Mouse (Mus musculus): ENCODE data around the gene Safb.

Safb gene

DNA sequence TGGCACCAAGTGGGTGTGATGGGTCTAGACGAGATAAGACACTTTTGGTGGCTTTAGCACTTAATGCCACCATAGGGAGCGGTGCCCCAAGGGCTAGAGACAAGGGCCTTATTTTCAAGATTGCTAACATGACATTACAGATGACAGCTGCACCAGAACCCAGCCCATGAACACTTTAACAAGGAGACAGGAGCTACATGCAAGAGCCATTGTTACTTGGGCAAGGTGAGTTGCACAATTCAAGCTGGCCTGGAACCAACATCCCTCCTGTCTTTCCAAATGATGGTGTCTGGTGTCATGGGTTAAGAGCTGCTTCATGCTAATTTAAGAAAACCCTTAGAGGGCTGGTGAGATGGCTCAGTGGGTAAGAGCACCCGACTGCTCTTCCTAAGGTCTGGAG lies 25.2 kb upstream of the Safb start:
- DNase-seq (ENCODE audit: low read depth in 2 of 2, low spot score in 2 of 2) = no peak

DNA sequence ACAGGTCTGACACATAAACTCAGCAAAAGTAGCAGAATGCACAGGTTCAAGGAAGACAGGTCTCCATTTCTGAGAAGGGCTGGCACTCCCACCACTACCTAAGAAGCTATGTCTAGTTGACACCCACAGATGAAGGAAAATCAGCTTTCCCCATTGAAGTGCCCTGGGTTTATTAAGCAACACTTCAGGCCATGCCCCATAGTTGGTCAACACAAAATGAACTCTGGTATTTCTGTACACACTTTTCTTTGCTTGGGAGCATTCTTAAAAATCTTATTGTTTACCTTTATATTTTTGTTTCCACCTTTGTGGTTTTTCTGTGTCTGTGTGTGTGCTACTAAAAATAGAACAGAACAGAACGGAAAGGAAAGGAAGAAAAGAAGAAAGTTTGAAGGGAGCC lies 24.5 kb upstream of the Safb start:
- no peak for DNase-seq (ENCODE audit: low read depth in 2 of 2, low spot score in 2 of 2)

DNA sequence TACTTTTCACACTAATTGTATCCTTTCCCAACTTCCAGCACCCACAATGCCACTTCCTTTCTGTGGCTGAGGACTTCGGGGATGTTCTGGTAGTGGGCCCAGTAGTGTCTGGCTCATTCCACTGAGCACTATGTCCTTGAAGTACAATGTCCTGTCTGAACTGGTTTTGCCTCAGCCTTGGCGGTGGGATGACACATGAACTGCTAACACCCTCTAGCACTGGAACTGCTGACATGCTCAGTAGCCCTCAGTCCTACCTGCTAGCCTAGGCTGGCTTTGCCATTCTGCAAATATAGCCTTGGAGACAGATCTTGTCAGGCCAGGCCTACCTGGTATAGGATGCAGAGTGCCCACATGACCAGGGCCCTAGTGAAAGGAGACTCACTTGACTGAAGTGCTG lies 22.8 kb upstream of the Safb start:
- no peak for DNase-seq (ENCODE audit: low read depth in 2 of 2, low spot score in 2 of 2)

DNA sequence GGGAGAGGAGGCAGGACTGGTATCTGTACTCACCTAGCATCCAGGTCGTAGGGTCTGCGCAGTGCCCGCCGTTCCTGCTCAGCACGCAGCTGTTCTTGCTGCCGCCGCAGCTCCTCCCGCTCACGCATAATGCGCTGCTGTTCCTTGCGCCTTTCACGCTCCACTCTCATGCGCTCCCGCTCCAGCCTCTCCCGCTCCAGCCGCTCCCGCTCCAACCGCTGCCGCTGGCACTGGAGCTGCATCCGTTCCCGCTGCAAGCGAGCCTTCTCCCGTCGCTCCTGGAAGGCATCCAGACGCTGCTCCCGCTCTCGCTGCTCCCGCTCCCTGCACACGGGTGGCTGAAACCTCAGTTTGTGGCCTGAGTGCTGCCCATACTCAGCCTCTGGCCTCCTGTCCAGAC lies 18.3 kb upstream of the Safb start:
- DNase-seq (ENCODE audit: low read depth in 2 of 2, low spot score in 2 of 2) = no peak

DNA sequence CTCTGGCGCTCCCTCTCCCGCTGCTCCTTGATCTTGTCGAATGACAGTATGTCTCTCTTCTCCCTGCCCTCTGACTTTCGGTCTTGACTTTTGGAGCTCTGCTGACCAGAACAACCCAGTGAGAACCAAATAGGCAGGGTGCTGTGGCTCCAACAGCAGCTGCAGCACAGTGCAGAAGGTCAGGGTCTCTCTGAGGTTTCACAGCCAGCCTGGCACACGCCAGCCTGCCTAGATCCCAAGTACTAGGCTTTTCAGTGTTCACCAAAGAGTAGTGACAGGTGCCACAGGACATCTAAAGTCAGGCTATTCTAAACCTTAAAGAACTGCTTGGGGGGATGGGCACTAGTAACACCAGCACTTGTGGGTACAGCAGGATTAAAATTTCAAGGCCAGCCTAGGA lies 17.7 kb upstream of the Safb start:
- DNase-seq (ENCODE audit: low read depth in 2 of 2, low spot score in 2 of 2) = no peak

DNA sequence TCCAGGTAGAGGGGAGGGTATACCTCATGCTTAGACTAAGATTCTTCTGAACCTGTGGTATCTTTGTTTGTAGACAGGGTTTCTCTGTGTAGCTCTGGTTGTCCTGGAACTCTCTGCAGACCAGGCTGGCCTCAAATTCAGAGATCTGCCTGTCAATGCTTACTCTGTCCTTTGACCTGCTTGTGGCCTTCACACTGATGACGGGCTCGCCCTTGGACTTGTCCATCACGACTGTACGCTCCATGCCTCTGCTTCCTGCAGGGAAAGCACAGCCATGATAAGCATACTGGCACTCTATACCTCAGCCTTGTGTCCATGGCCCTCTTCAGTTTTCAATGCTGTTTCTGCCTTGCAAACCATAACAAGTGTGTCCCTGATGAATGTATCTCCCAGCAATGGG lies 17.3 kb upstream of the Safb start:
- no peak for DNase-seq (ENCODE audit: low read depth in 2 of 2, low spot score in 2 of 2)

DNA sequence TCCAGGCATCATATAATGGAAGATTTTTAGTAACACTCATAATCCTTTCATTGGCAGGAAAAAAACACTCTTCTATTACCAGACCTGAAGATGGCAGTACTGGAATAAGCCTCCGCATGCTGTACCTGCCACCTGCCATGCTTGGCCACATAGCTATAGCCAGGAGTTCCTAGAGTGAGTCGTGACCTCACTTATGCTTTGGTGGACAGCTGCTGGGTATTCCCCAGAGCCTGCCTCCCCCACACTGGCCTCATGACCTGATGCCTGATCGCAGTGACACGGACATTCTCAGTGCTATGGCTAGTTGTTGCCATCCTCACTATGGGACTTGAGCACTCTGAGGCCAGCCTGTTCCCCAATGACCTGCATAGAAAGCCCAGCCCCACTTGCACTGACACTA lies 14.3 kb upstream of the Safb start:
- no peak for DNase-seq (ENCODE audit: low read depth in 2 of 2, low spot score in 2 of 2)

DNA sequence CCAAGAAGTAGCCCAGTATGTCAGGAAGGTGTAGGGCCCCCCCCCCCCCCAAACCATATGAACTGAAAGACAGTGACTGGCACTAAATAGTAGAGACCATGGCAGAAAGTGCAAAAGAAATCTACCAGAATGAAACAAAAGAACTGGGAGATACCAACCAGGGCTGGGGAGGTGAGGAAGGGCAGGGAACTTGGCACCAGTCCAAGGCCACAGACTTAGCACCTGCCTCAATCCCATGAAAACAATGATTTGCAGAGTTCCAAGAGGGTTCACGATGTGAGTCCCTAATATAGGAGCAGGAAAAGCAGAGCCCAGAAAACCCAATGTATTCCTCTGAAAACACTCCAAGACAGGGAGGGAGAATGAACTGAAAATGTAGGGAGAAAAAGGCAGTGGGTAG lies 12.5 kb upstream of the Safb start:
- no peak for DNase-seq (ENCODE audit: low read depth in 2 of 2, low spot score in 2 of 2)

DNA sequence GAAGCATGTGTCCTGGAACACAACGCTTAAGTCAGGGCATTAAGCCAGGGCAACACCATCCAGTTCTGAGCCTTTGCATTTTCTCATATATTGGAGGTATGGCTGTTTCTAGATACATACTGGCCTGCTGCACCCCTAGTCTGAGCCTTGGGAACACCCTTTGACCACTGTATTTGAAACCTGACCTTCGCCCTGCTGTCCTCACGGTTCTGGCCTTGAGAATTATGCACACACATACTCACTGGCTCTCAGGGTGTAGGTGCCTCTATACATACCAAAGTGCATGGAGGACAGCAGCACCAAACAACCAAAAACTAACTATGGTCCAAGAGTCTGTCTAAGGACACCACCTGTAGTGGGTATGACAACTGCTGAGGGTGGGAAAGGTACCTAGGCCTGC lies 11.7 kb upstream of the Safb start:
- DNase-seq (ENCODE audit: low read depth in 2 of 2, low spot score in 2 of 2) = no peak

DNA sequence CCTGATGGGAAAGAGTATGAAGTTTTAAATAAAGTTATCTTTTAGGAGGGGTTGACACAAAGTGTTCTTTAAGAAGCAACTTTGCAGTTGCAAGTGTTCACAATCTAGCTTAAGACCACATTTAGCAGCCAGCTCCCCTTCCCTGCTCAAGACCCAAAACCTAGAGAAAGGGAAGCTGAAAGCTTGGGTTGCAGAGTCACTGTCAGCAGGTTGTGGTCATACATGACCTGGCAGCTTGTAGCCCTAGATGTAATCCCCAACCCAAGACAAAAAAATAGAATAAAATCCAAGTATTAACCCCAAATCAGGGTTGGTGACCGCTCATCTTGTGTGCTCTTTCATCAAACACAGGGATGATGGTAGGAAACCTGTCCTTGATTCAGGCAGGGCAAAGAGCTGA lies 1.6 kb upstream of the Safb start:
- no peak for DNase-seq (ENCODE audit: low read depth in 2 of 2, low spot score in 2 of 2)

DNA sequence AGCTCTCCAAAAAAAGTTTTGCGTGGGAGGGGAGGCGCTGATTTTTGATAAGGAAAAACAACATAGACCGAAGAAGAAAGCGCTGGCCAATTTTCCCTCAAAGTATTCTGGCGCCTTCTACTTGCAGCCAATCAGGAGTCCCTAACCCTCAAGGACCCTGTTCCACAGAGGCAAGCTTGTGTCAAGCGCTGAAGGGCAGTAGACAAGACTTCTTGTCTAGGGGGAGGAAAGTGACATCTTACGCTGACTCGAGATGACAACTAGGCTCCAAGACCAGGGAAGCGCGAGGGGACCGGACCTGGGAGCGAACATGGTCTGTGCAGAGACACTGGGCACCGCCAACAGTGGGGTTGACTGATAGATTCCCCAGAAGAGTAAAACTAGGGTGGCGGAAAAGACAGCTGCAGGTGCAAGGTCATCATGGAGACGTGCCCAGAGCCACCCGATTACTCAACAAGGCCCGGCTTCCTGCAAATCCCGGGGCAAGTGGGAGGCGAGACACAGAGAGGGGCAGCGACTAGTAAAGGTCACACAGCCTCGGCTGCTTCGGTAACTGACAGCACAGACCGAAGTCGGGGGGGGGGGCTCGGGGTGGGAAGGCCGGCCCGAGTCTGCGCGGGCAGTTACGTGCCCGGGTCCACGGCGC lies 891 bp upstream of the Safb start:
- peak; percentile 20 to 42 for DNase-seq (ENCODE audit: low read depth in 2 of 2, low spot score in 2 of 2)

DNA sequence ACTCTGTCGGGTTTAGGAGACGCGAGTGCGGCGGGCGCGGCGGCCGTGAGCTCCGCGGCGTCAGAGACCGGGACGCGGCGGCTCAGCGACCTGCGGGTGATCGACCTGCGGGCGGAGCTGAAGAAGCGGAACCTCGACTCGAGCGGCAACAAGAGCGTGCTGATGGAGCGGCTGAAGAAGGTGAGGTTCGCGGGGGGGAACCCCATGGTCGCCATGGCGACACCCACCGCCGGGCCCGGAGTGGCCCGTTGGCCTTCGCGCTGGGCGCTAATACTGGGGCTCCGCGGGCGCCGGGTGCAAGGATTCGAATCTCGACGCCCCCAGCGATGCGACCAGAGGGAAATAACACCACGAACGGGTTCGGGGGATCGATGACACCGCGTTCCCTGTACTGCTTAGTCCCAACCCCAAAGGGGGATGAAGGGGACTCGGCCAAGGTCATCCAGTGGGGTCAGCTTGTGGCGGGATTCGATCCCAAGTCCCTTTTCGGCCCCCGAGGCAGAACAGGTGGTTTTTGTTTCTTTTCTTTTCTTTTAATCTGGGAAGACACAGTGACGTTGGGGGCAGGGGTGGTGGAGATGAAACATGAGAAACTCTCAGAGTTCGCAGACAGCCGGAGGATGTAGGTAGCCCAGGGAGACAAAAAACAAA lies 671 bp downstream of the Safb start:
- DNase-seq (ENCODE audit: low read depth in 2 of 2, low spot score in 2 of 2) = peak in 1 of 2 experiments; percentile 59

DNA sequence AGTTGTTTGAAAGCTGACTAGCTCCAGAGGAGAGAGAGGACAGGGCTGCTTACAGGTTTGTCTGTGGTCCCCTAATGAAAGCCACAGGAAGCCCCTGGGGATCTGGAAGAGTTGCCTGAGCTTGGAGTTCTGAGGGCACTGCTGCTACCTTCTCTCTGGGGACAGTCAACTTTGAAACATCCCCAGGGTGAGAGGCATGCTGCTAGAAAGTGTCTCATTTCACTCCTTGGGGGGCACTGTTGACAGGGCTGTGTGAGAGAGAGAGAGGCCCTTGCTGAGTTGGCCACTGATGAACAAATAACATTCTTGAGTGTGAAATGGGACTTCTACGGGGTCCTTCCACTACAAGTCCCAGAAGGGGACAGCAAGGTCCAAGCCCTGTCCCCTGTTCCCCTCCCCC lies 3.1 kb downstream of the Safb start:
- no peak for DNase-seq (ENCODE audit: low read depth in 2 of 2, low spot score in 2 of 2)

DNA sequence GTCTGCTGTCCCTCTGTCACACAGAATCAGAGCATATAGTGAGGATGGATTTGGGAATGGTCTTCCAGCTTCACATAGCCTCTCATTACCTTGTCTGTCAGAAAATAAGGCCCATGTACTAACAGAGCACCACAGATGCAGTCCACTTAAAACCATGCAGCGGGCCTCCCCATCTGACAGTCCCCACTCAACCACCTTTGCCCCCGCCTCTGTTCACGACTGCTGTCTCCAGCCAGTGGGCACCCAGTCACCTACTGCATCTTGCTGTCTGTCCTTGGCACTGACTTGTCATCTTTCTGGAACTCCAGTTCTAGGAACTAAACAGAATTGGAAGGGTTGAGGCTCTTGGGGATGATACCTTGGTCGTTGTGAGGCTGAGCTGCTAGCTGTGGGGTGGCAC lies 4.3 kb downstream of the Safb start:
- DNase-seq (ENCODE audit: low read depth in 2 of 2, low spot score in 2 of 2) = no peak

DNA sequence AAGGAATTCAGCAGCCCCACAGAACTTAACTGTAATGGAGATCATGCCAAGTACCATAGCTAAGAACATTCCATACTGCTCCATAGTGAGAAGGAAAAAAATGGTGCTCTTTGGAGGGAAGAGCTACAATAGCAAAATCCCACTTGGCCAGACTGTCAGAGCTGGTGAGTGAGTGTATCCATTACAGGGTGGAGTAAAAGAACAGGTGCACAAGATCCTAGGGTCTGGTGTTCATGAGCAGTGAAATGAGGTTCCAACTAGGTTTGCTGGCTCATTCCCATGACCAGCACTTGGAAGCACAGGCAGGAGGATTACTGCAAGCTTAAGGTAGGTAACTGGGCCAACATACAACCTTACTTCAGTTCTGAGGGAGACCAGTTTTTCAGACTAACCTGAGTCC lies 7.9 kb downstream of the Safb start:
- DNase-seq (ENCODE audit: low read depth in 2 of 2, low spot score in 2 of 2) = no peak

DNA sequence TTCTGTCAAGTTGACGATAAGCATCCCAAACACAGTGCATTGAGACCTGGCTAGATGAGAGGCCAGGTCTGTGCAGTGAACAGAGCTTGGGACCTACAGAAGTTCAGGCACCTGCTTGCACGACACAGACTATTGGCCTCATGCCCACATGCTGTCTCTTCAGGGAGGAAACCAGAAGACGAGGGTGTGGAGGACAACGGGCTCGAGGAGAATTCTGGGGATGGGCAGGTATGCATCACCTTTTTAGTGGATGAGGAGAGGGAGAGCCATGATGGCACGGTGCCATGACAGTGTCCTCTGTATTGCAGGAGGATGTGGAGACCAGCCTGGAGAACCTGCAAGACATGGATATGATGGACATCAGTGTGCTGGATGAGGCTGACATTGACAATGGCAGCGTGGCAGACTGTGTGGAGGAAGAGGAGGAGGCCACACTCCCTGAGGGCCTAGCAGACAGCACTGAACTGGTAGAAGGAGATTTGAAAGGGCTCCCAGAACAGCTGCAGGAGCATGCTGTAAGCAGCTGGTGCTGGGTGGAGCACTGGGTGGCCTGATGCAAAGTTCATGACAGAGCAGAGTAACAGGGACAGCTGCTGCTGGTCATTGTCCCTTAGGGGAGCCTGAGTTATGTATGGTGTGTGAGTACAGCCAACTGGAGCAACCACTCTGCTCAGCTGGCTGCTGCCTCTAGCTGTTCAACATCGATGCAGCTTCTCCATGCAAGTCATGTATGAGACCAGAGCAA lies 9.1 kb downstream of the Safb start:
- no peak for DNase-seq (ENCODE audit: low read depth in 2 of 2, low spot score in 2 of 2)

DNA sequence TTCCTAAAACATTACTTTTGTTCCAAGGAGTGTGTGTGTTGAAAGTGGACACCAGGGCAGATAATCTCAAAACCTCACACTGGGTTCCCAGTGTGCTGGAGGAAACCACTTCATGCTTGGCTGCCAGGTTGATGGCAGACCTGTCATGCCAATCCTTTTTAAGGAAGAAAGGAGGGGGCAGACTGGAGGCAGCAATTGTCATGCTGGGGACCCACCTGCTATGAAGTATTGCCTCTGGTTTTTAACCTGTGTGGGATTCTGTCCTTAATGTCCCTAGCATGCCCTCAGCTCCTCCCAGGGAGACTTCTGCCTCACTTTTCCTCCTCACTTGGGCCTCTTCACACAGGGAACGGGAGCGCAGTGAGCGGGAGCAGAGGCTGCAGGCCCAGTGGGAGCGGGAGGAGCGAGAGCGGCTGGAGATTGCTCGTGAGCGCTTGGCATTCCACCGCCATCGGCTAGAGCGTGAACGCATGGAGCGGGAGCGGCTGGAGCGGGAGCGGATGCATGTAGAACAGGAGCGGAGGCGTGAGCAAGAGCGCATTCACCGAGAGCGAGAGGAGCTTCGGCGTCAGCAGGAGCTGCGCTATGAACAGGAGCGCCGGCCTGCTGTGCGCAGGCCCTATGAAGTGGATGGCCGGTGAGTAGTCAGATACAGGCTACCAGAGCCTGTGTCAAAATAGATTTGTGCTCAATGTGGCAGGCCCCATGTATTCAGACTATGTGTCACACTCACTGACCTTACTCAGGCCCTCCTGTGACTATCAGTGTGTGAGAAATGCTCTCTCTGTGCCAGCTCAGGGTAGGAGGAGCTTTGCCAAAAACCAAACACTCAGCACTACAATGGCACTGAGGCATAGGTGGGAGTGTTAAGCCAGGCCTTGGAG lies 18.8 kb downstream of the Safb start:
- no peak for DNase-seq (ENCODE audit: low read depth in 2 of 2, low spot score in 2 of 2)

DNA sequence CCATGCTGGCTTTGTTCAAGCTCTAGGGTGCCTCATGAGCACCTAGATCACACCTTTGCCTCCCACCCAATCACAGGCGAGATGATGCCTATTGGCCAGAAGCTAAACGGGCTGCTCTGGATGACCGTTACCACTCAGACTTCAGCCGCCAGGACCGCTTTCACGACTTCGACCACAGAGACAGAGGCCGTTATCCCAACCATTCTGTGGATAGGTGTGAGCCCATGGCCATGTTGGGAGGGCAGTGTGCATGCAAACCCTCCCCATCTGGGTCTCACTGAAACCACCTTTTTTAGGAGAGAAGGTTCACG lies 19.4 kb downstream of the Safb start:
- no peak for DNase-seq (ENCODE audit: low read depth in 2 of 2, low spot score in 2 of 2)

DNA sequence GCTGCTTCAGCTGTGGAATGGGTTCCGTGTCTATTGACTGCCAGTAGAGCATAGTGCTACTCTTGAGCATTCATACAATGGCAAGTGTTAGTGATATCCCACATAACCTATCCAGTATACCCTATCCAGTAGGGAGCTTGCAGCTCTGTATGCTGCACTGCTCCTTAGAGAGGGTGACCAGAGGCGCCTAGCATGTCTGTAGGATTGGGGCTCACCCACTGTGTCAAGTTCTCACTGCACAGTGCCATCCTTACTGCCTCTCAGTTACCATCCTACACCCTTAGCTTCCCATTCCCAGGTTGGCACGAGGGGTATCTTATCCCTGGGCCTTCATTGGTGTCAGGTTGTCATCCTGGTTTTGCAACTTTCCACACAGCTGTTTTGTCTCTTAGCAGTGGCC lies 19.8 kb downstream of the Safb start:
- no peak for DNase-seq (ENCODE audit: low read depth in 2 of 2, low spot score in 2 of 2)

DNA sequence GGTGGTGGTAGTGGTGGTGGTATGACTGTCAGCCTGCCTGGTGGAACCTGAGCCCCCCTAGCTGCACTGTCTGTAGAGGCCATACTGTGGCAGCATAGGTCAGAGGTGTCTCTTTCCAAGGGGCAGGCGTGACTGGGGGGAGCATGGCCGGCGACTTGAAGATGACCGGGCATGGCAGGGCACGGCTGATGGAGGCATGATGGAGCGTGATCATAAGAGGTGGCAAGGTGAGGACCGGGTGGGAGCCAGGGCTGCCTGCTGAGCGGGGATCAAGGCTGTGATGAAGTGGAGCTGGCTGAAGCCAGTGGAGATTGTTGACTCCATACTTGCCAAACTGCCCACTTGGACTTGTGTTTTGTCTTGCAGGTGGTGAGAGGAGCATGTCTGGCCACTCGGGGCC lies 20.8 kb downstream of the Safb start:
- DNase-seq (ENCODE audit: low read depth in 2 of 2, low spot score in 2 of 2) = no peak

DNA sequence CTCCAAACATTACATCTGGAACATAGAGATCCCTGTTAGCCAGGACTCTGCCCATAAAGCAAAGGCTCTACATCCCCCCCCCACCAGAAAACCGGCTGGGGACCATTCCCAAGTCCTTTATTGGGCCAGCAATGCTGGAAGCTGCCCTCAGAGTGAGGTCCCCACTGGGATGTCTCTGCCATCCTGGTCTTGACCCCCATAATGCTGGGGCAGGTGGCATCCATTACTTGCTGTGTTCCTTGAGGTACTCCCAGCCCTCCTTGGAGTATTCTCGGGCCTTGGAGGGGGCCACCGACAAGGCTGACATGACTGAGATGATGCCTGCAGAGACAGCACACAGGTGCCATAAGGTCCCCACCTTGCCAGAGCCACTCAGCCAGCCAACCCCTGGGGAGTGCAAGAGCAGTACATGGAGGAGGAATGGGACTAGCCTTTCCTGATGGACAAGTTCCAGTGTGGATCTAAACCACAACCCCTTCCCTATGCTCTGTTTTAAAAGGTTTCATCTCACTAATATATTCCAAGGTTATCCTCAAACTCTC lies 23.0 kb downstream of the Safb start:
- DNase-seq (ENCODE audit: low read depth in 2 of 2, low spot score in 2 of 2) = no peak

DNA sequence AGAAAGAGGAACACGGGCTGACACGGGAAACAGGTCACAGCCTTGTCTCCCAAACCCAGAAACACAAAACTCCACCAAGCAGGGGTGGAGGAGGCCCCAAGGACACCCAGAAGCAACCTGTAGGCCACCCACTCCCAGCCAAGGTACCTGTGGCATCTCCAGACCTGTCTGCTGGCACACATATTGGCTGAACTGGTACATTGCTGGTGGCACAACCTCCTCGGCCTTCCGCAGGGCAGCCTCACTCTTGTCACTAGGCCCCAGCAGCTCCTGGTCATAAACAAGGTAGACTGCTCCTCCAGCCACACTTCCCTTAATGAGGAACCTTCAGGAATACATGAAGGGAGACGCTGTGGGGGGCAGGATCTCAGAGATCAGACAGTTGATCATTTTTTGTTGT lies 24.1 kb downstream of the Safb start:
- no peak for DNase-seq (ENCODE audit: low read depth in 2 of 2, low spot score in 2 of 2)

Data from CD8-positive naive resting alpha-beta T cell, adult 2 months (primary cell).